Mouse (Mus musculus): ENCODE measurements at regions not wholly inside any gene's neighbourhood (a gene's known extent, or its start where the extent isn't known, plus 50 kb on each side); places are given as distances from the start of the nearest gene placed in this dataset.

DNA sequence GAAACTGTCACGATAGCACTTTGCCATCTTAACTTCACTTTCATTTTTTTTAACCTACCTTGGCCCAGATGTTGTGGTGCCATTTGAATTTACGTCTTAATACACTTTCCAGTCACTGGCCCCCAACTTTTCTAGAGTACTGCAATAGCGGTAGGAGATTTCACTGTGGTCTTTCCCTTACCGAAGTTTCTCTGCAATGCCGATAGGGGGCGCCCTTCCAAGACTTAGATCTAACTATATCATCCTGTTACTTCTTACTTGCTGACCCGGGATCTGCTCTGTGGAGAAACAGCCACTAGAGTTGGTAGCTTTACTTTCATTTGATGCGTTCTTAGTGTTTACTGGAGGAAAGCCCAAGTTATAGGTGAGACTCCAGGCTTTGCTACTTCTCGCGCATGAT is 92.6 kb upstream of the Hmgn3 start:
- TF ChIP-seq CTCF (conservative IDR thresholded peaks at IDR 0.05 in 1 of 2, IDR thresholded peaks at IDR 0.05 in 1 of 2; ENCODE audit: low read depth in 2 of 2, low read length in 2 of 2), result peak; percentile 29 to 46
- TF ChIP-seq ZKSCAN1 (IDR thresholded peaks at IDR 0.05; ENCODE audit: borderline replicate concordance, low read depth, low read length), result no peak
- TF ChIP-seq SMC3 (IDR thresholded peaks at IDR 0.05; ENCODE audit: low read depth, low read length), result peak; percentile 11; the same call in 1 of the 2 replicates
- TF ChIP-seq MYC (IDR thresholded peaks at IDR 0.05; ENCODE audit: low read depth, low read length), result no peak
- TF ChIP-seq TBP (conservative IDR thresholded peaks at IDR 0.05; ENCODE audit: low read depth, low read length), result no peak
- TF ChIP-seq HCFC1 (IDR thresholded peaks at IDR 0.05; ENCODE audit: low read depth, low read length), result no peak
- no peak for TF ChIP-seq MAX (IDR thresholded peaks at IDR 0.05; ENCODE audit: low read length)
- no peak for TF ChIP-seq NRF1 (IDR thresholded peaks at IDR 0.05; ENCODE audit: low read depth, low read length)
- no peak for TF ChIP-seq USF1 (IDR thresholded peaks at IDR 0.05; ENCODE audit: low read depth, low read length)
- TF ChIP-seq ELF1 (IDR thresholded peaks at IDR 0.05; ENCODE audit: low read depth, low read length), result no peak
- TF ChIP-seq PAX5 (IDR thresholded peaks at IDR 0.05; ENCODE audit: low read length), result no peak
- no peak for TF ChIP-seq POLR2A (IDR thresholded peaks at IDR 0.05; ENCODE audit: low read depth, low read length)
